Mouse (Mus musculus) urinary bladder, postnatal 25 days (tissue): Measurements from ENCODE around the gene Slc34a1.

Experiments used
- DNase-seq: peaks from one replicate; pipeline ENCODE4 v3.0.0; 2022; ENCODE audit warnings: low spot score

Gene Slc34a1

DNA sequence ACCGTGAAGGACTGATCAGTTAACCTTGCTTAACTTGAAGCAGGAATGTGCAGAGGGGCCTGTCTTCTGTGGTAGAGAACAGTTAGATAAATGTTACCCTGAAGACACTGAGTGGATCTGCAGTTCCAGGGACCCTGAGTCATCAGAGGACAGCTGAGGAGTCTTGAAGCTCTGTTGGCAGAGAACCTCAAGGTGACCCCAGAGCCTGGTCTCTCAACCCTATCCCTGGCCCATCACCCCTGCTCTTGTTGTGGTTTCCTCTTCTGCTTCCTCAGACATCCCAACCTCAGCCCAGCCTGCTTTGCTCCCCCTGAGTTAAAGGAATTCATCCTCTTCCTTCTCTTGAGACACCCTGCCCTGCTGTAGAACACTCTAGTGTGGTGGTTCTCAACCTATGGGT is at the start of gene Slc34a1:
TSS of gene Slc34a1 (plus strand) at position 100 of the 400 bp plus-strand sequence.
- DNase-seq: no peak

DNA sequence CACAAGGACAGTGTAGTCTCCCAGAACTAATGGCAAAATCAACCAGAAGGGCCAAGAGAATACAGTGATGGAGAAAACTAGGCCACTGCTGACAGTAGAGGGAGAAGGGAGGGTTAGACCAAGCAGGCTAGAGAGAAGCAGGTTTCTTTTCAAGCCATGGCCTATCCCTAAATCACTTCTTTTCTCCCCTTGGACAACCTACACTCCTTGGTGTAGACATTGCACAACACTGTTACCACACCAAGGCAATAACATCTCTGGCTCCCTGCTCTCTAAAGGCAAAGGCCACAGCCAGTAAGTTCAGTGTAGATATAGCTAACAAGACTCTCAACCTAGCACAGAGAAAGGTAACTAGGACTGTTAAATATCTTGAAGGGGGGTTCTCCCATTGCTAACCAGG is 36.8 kb upstream of the Slc34a1 start:
- DNase-seq: no peak

DNA sequence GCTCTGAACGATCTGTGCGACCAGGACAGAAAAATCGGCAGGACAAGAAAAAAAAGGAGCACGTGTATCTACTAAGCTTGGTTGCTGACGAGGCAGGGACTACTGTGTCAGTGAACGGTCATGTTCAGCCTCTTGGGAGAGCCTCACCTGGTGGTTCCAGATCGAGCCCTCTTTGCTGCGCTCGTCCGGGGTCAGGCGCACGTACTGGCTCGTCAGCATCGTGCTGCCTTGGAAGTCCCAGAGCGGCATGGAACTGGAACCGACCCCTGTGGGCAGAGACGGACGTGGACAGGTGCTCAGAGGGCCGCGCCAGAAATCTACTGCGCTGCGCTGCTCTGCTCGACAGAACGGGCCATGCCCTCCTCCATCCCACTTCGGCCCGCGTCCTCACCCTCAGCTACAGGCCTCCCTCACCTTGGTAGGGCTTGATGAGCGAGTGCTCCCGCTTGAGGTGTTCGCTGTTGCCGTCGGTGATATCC is 36.0 kb upstream of the Slc34a1 start:
- no peak for DNase-seq

- peak; percentile 83 for DNase-seq
Observed at GRCm38 (mm10) chr13:55362453-55363060, 35.4 kb upstream of the Slc34a1 start, which contains the start of gene Lman2. Lman2 (minus strand) TSS chr13:55362783.

GRCm38 (mm10) chr13:55368401-55368800 is 29.6 kb upstream of the Slc34a1 start:
- no peak for DNase-seq

- DNase-seq: no peak
Observed at GRCm38 (mm10) chr13:55369531-55370114, 28.4 kb upstream of the Slc34a1 start, which contains the start of gene Rgs14. Rgs14 (plus strand) TSS chr13:55369732.

- no peak for DNase-seq
Observed at GRCm38 (mm10) chr13:55370234-55370633, 27.8 kb upstream of the Slc34a1 start.

- DNase-seq: no peak
Observed at GRCm38 (mm10) chr13:55371007-55371681, 26.8 kb upstream of the Slc34a1 start.

DNA sequence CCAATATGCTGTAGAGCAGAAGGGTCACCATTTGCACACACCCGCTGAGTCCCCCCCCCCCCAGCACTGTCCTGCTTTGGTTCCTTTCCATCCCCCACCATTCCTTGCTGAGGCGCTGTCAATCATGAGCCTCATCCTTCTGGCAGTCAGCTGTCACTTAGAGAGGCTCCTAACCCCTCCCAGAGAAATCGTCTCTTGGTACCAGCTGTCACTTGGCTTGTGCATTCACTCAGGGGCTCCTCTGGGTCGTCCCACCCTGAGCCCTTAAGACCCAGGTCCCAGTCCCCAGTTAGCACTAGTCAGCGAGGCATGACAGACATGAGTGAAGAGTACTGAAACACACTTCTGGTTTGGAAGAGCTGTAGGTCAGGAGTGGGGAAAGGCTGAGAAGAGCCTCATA is 26.2 kb upstream of the Slc34a1 start:
- no peak for DNase-seq

DNA sequence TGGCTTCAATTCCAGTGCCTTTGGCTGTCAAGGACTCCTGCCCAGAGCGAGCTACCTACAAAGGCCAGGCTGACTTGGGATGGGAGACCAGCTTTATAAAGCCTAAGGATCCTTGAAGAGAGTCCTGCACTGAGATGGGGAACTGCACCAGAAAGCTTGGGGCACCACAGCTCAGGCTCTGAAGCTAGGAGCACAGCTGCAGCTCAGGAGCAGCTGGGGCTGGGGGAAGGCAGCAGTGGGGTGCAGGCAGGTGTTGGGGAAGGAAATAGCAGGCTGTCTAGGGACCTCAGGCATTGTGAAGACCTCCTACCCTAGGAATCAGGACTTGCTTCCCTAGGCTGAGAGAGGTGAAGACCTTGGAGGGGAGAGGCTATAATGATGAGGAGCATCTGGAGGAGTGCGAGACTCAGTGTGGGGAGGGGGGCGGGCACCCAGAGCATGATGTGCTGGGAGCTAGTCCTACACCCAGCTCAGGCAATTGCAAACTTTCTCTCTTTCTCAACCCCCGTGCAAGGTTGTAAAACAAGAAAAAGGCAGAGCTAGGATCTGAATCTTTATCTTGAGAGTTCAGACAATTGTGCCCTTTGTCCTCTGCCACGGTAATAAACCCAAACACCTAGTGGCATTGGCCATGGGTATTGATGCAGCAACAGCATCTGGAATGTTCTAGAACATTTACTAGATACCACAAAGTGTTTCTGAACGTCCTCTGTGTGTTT is 23.6 kb upstream of the Slc34a1 start:
- no peak for DNase-seq

GRCm38 (mm10) chr13:55375877-55376276 is 22.1 kb upstream of the Slc34a1 start:
- no peak for DNase-seq

- no peak for DNase-seq
Observed at GRCm38 (mm10) chr13:55378907-55379580, 18.9 kb upstream of the Slc34a1 start.

- DNase-seq: no peak
Observed at GRCm38 (mm10) chr13:55381790-55382189, 16.2 kb upstream of the Slc34a1 start.

GRCm38 (mm10) chr13:55390644-55391043 is 7.3 kb upstream of the Slc34a1 start:
- no peak for DNase-seq

DNA sequence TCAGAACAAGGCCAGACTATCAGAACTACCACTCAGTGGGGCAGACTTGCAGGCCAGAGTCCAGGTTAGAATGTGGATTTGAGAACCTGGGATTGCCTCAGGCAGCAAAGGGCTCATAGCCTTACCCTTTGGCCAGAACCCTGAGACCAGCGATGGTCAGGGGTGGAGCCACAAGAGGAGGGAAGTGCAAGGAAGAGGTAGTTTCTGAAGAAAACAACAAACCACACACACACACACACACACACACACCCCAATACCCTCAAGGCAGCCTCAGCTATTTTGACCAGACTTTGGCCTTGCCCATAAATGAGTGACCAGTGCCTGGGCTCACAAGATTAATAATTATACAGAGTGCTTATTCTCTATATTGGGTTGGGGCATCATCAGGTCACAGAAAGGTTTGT is 6.4 kb upstream of the Slc34a1 start:
- no peak for DNase-seq

DNA sequence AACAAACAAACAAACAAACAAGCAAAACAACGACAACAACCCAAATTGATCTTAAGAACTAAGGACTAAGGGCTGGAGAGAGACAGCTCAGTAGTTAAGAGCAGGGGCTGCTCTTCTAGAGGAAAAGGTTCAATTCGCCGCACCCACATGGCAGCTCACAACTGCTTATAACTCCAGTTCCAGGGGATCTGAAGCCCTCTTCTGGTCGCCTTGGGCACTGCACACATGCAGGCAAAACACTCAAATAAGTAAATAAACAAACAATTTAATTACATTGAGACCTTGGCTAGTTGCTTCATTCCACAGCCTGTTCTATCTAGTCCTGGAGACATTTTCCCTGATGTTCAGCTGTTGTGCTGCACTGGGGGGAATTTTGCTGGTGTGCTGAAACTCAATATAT is 5.1 kb upstream of the Slc34a1 start:
- DNase-seq: no peak

DNA sequence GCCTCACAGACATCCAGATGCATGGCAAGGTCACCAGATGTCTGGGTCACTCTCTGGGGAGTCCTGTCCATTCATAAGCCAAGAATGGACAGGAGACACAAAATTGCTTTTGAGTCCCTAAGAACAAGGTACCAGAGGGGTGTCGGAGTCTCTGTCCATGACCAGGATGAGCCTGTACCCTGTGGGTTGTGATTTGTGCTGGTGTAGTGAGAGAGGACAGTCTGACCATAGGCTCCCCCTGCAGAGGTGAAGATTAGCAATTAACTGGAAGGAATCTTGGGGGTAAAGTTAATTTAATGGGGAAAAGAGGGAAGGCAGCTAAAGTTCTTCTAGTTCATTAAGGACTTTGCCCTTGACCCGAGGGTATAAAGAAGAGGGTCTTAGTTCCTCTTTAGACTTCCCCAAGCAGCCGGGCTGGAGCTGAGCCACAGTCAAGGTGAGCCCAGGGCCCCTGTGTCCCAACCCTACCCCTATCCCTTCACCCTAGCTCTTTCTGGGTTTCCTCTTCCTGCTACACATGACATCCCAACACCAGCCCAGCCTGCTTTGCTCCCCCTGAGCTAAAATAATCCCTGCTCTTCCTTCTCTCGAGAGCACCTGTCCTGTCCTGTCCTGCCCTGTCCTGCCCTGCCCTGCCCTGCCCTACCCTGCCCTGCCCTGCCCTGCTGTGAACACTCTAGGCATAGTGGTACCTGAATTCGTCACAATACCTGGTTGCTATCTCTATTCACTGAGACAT is 1.5 kb downstream of the Slc34a1 start:
- DNase-seq: no peak

- no peak for DNase-seq
Observed at GRCm38 (mm10) chr13:55400039-55400346, 2.0 kb downstream of the Slc34a1 start.

DNA sequence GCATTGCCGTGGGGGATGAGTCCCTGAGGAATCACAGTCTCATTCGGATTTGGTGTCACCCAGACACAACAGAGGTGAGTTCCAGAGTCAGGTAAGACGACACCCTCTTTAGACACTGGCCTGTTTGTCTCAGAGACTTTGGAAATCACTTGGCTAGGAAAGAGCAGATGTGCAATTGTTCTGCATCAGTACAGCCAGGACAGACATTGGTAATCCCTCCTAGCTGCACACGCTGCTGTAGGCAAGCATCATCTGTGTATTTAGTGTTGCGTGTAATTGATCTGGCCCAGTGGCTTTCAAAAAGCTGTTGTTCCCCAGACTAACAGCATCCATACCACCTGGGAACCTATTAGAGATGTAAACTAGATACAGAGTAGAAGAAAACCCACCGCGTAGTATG is 5.3 kb downstream of the Slc34a1 start:
- DNase-seq: no peak

DNA sequence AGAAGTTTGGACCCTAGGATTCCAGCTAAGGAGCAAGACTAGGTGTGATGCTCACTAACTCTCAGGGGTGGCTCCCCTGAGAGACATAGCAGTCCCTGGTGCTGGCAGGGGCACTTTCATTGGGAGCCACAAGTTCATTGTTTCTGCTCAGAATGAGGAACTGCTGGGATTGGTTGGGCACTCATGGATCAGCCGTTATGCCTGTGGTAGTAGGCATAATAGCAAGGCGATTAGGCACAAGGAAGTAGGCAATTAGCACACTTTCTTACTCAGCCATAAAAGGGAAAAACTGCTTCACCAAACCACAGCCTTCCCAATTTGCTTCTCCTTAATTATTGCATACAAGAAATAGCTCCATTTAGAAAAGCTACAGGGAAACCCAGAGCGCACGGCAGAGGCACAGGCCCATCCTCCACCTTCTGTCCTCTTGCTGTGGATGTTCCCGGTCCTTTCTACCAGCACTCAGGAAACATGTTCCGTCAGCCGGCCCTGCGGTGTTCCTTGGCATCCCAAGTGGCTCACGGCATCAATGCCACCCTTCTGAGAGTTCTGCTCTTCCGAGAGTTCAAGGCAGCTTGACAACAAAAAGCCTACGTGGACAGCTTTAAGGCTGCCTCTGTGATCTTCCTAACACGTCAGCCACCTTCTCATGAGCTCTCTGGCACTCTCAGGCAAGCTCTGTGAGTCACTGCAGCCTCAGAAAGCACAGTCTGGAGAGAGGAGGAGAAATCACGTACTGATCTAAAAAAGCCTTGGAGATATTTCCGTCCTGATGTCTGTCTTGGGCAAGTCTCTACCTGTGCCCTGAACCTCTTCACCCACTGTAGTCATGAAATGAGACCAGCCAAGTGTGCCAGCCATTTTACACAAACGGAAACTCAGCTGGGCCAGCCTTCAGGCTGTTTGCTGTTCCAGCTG is 6.2 kb downstream of the Slc34a1 start:
- DNase-seq: peak; percentile 19
